Mouse (Mus musculus) heart, postnatal 0 days (tissue): ENCODE results near the gene Cldn10.

Source experiments
- CTCF ChIP-seq: IDR thresholded peaks from 2 replicates; pipeline ENCODE4 v1.5.1; 2016; ENCODE audit warnings: antibody characterized with exemption, control low read depth, low read depth
- EP300 ChIP-seq: IDR thresholded peaks from 2 replicates; pipeline ENCODE4 v1.6.1; 2016; ENCODE audit warnings: antibody characterized with exemption, low read depth

- TF ChIP-seq EP300 (no peak), CTCF (no peak)
Measured at GRCm38 (mm10) chr14:118903867-118904562, 116.3 kb downstream of the Cldn10 start.
